Mouse (Mus musculus) midbrain, embryonic 16.5 days (tissue): ENCODE measurements around the gene Ubash3b. TPM values are rescaled to one million over a fixed set of nuclear protein-coding genes. Genes with fewer than 3 reads are reported as not detected.

ENCODE experiments used
- ATAC-seq: fragments of 200-750 bp; cut with Nextera tagmentation; 2 replicates; pipeline ENCODE4 v1.8.0; 2017; ENCODE audit warnings: moderate TSS enrichment
- H3K27ac ChIP-seq: fragments of 300-500 bp; sonication (generic); 2 replicates; pipeline ENCODE4 v1.5.1; 2014; ENCODE audit warnings: mild to moderate bottlenecking, low read length, mixed read lengths
- H3K27me3 ChIP-seq: fragments of 300-500 bp; sonication (generic); 2 replicates; pipeline ENCODE4 v1.6.1; 2014; ENCODE audit warnings: low read depth, low read length, mixed read lengths; ENCODE audit not compliant: control insufficient read depth, insufficient read depth
- H3K36me3 ChIP-seq: fragments of 300-500 bp; sonication (generic); 2 replicates; pipeline ENCODE4 v1.6.1; 2014; ENCODE audit warnings: mild to moderate bottlenecking, low read length, moderate library complexity, mixed read lengths; ENCODE audit not compliant: control insufficient read depth, insufficient read depth
- H3K4me1 ChIP-seq: fragments of 300-500 bp; sonication (generic); 2 replicates; pipeline ENCODE4 v1.6.1; 2014; ENCODE audit warnings: mild to moderate bottlenecking, low read length, mixed read lengths; ENCODE audit not compliant: control insufficient read depth, insufficient read depth
- H3K4me2 ChIP-seq: fragments of 300-500 bp; sonication (generic); 2 replicates; pipeline ENCODE4 v1.6.1; 2014; ENCODE audit warnings: mild to moderate bottlenecking, low read length, mixed read lengths
- H3K4me3 ChIP-seq: fragments of 300-500 bp; sonication (generic); 2 replicates; pipeline ENCODE4 v1.5.1; 2014; ENCODE audit warnings: low read depth, mild to moderate bottlenecking, low read length, moderate library complexity, mixed read lengths
- H3K9ac ChIP-seq: fragments of 300-500 bp; sonication (generic); 2 replicates; pipeline ENCODE4 v1.6.1; 2014; ENCODE audit warnings: low read depth, low read length, mixed read lengths
- H3K9me3 ChIP-seq: fragments of 300-500 bp; sonication (generic); replicated peaks from 2 replicates; pipeline ENCODE4 v1.6.1; 2014; ENCODE audit warnings: mild to moderate bottlenecking, low read length, mixed read lengths; ENCODE audit not compliant: control insufficient read depth, poor library complexity, severe bottlenecking
- WGBS: fragments of 180-500 bp; shearing (Covaris S2); extraction: QIAGEN DNeasy Blood & Tissue Kit; methylation state at CpG from one replicate; pipeline ENCODE4 v1.1.7; 2014; 5-methylcytosine and 5-hydroxymethylcytosine counted together
- polyA plus RNA-seq: library from polyadenylated mRNA; unstranded; fragments of >200 nt; fragmentation: Nextera tagmentation; extraction: Ambion mirVana; gene quantifications from 2 replicates; pipeline ENCODE4 v1.2.1, GENCODE M21; 2015

Gene Ubash3b
- polyA plus RNA-seq, 1 experiment from 2014 or later: 24.2 TPM

GRCm38 (mm10) chr9:41061446-41061845 lies 100.1 kb downstream of the Ubash3b start:
- H3K27ac ChIP-seq: no peak overlapping the region

GRCm38 (mm10) chr9:41060617-41061016 lies 100.9 kb downstream of the Ubash3b start:
- Histone ChIP-seq H3K4me1 (peaks cover 4% of the 10 kb centered on the region), H3K9me3 (no peaks in the 10 kb centered on the region), H3K27me3 (no peaks in the 10 kb centered on the region), H3K27ac (no peak overlapping the region), H3K9ac (no peak overlapping the region), H3K4me3 (no peak overlapping the region), H3K36me3 (no peaks in the 10 kb centered on the region), H3K4me2 (no peak overlapping the region)
- ATAC-seq: no peak
- WGBS: 85% methylated on average over 6 of the region's 6 CpGs

More at GRCm38 (mm10) chr9:41061446-41061845, 100.1 kb downstream of the Ubash3b start:
- no peaks in the 10 kb centered on the region for H3K9me3 ChIP-seq
- ATAC-seq: no peak
- H3K36me3 ChIP-seq: no peaks in the 10 kb centered on the region
- WGBS: 49% methylated on average over 5 of the region's 5 CpGs
- no peak overlapping the region for H3K4me3 ChIP-seq
- no peak overlapping the region for H3K4me2 ChIP-seq
- H3K27me3 ChIP-seq: no peaks in the 10 kb centered on the region
- no peak overlapping the region for H3K9ac ChIP-seq
- peaks cover 4% of the 10 kb centered on the region for H3K4me1 ChIP-seq

- Histone ChIP-seq H3K4me2 (no peak overlapping the region), H3K4me1 (peaks cover 4% of the 10 kb centered on the region), H3K27me3 (no peaks in the 10 kb centered on the region), H3K36me3 (no peaks in the 10 kb centered on the region), H3K9ac (no peak overlapping the region), H3K4me3 (no peak overlapping the region), H3K9me3 (no peaks in the 10 kb centered on the region), H3K27ac (no peak overlapping the region)
- no peak for ATAC-seq
- 61% methylated on average over 8 of the region's 8 CpGs for WGBS
Measured at GRCm38 (mm10) chr9:41058765-41059535, 102.5 kb downstream of the Ubash3b start.

- no peak for ATAC-seq
- WGBS: 73% methylated on average over 9 of the region's 9 CpGs
Measured at GRCm38 (mm10) chr9:41054166-41054565, 107.3 kb downstream of the Ubash3b start.

GRCm38 (mm10) chr9:41053478-41053877 lies 108.0 kb downstream of the Ubash3b start:
- ATAC-seq: no peak
- no peak overlapping the region for H3K9ac ChIP-seq
- WGBS: 56% methylated on average over 4 of the region's 4 CpGs
- peaks cover 13% of the 10 kb centered on the region; the same call in 1 of the 2 replicates for H3K4me1 ChIP-seq
- H3K36me3 ChIP-seq: no peaks in the 10 kb centered on the region
- no peak overlapping the region for H3K4me3 ChIP-seq
- H3K9me3 ChIP-seq: no peaks in the 10 kb centered on the region
- no peak overlapping the region for H3K4me2 ChIP-seq
- H3K27me3 ChIP-seq: no peaks in the 10 kb centered on the region
- H3K27ac ChIP-seq: no peak overlapping the region

More at GRCm38 (mm10) chr9:41054166-41054565, 107.3 kb downstream of the Ubash3b start:
- Histone ChIP-seq H3K4me1 (peaks cover 13% of the 10 kb centered on the region; the same call in 1 of the 2 replicates), H3K36me3 (no peaks in the 10 kb centered on the region), H3K9ac (no peak overlapping the region), H3K27ac (0 out of 2 replicates have a peak overlapping the region, but pooled peaks have one; percentile 2), H3K4me3 (no peak overlapping the region), H3K4me2 (no peak overlapping the region), H3K9me3 (no peaks in the 10 kb centered on the region), H3K27me3 (no peaks in the 10 kb centered on the region)

GRCm38 (mm10) chr9:41051080-41051932 lies 110.2 kb downstream of the Ubash3b start:
- 40% methylated on average over 11 of the region's 11 CpGs for WGBS
- H3K9ac ChIP-seq: peak overlapping the region; percentile 21; the same call in 1 of the 2 replicates
- ATAC-seq: peak; percentile 23; the same call in 1 of the 2 replicates

GRCm38 (mm10) chr9:41050331-41051079 lies 111.0 kb downstream of the Ubash3b start:
- 0 out of 2 replicates have a peak, but pooled peaks have one; percentile 14 for ATAC-seq
- peak overlapping the region; percentile 21; the same call in 1 of the 2 replicates for H3K9ac ChIP-seq
- no peak overlapping the region for H3K4me2 ChIP-seq
- H3K4me3 ChIP-seq: no peak overlapping the region
- no peaks in the 10 kb centered on the region for H3K27me3 ChIP-seq
- peak overlapping the region; percentile 65 for H3K27ac ChIP-seq
- WGBS: 66% methylated on average over 12 of the region's 12 CpGs
- H3K36me3 ChIP-seq: no peaks in the 10 kb centered on the region
- H3K4me1 ChIP-seq: peaks cover 13% of the 10 kb centered on the region; the same call in 1 of the 2 replicates
- no peaks in the 10 kb centered on the region for H3K9me3 ChIP-seq

More at GRCm38 (mm10) chr9:41051080-41051932, 110.2 kb downstream of the Ubash3b start:
- peaks cover 13% of the 10 kb centered on the region; the same call in 1 of the 2 replicates for H3K4me1 ChIP-seq
- H3K4me2 ChIP-seq: no peak overlapping the region
- H3K27me3 ChIP-seq: no peaks in the 10 kb centered on the region
- no peak overlapping the region for H3K4me3 ChIP-seq
- no peaks in the 10 kb centered on the region for H3K9me3 ChIP-seq
- no peaks in the 10 kb centered on the region for H3K36me3 ChIP-seq
- peak overlapping the region; percentile 65 for H3K27ac ChIP-seq

GRCm38 (mm10) chr9:41049282-41049681 lies 112.2 kb downstream of the Ubash3b start:
- WGBS: 86% methylated on average over 7 of the region's 7 CpGs

More at GRCm38 (mm10) chr9:41049282-41049681, 112.2 kb downstream of the Ubash3b start:
- Histone ChIP-seq H3K27me3 (no peaks in the 10 kb centered on the region), H3K36me3 (no peaks in the 10 kb centered on the region), H3K9ac (no peak overlapping the region), H3K4me2 (no peak overlapping the region), H3K4me3 (no peak overlapping the region), H3K27ac (no peak overlapping the region), H3K9me3 (no peaks in the 10 kb centered on the region), H3K4me1 (peaks cover 13% of the 10 kb centered on the region; the same call in 1 of the 2 replicates)
- ATAC-seq: no peak
